Mouse (Mus musculus) small intestine, adult 2 months (tissue): ENCODE data around the gene Tpst2.

Source experiments
- CTCF ChIP-seq: fragments of 200-500 bp; IDR thresholded peaks from 2 replicates; pipeline ENCODE4 v1.5.1; 2012; ENCODE audit warnings: low read depth, mild to moderate bottlenecking, control low read depth, inconsistent platforms, low read length, moderate library complexity, mixed read lengths; ENCODE audit not compliant: insufficient replicate concordance, insufficient read length; ENCODE audit errors: extremely low read depth
- POLR2A ChIP-seq: fragments of 200-500 bp; IDR thresholded peaks from 2 replicates; pipeline ENCODE4 v1.6.1; 2012; ENCODE audit warnings: low read depth, mild to moderate bottlenecking, control low read depth, inconsistent platforms, low read length, moderate library complexity

DNA sequence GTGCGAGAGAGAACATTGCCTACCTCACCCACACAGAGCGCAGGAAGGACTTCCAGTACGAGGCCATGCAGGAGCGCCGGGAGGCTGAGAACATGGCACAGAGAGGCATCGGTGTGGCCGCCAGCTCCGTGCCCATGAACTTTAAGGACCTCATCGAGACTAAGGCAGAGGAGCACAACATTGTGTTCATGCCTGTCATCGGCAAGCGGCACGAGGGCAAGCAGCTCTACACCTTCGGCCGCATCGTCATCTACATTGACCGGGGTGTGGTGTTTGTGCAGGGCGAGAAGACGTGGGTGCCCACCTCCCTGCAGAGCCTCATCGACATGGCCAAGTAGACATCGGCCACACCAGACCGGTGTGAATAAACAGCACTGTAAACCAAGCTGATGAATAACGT, 60.5 kb downstream of the Tpst2 start:
- TF ChIP-seq POLR2A = no peak
- TF ChIP-seq CTCF = no peak
